Mouse (Mus musculus) embryonic facial prominence, embryonic 14.5 days (tissue): Measurements from ENCODE around the gene St3gal3. TPM values are rescaled to one million over a fixed set of nuclear protein-coding genes. Genes with fewer than 3 reads are reported as not detected.

Experiments used
- ATAC-seq: fragments of 200-750 bp; cut with Nextera tagmentation; 2 replicates; pipeline ENCODE4 v1.8.0; 2017; ENCODE audit warnings: low read depth, moderate number of reproducible peaks, moderate TSS enrichment
- DNase-seq: peaks from one replicate; pipeline ENCODE4 v3.0.0-alpha.2; 2015; ENCODE audit warnings: low spot score
- H3K27ac ChIP-seq: fragments of 300-500 bp; sonication (generic); replicated peaks from 2 replicates; pipeline ENCODE4 v1.5.1; 2014; ENCODE audit warnings: low read depth, mild to moderate bottlenecking, low read length, moderate library complexity
- H3K27me3 ChIP-seq: fragments of 300-500 bp; sonication (generic); replicated peaks from 2 replicates; pipeline ENCODE4 v1.6.1; 2014; ENCODE audit warnings: low read length; ENCODE audit not compliant: control insufficient read depth, insufficient read depth
- H3K36me3 ChIP-seq: fragments of 300-500 bp; sonication (generic); 2 replicates; pipeline ENCODE4 v1.6.1; 2014; ENCODE audit warnings: low read length, mixed read lengths; ENCODE audit not compliant: control insufficient read depth, insufficient read depth
- H3K4me1 ChIP-seq: fragments of 300-500 bp; sonication (generic); 2 replicates; pipeline ENCODE4 v1.6.1; 2014; ENCODE audit warnings: antibody characterized with exemption, low read length; ENCODE audit not compliant: control insufficient read depth, insufficient read depth
- H3K4me2 ChIP-seq: fragments of 300-500 bp; sonication (generic); 2 replicates; pipeline ENCODE4 v1.6.1; 2014; ENCODE audit warnings: low read depth, mild to moderate bottlenecking, low read length, moderate library complexity, mixed read lengths
- H3K4me3 ChIP-seq: fragments of 300-500 bp; sonication (generic); 2 replicates; pipeline ENCODE4 v1.5.1; 2014; ENCODE audit warnings: low read depth, mild to moderate bottlenecking, low read length
- H3K9ac ChIP-seq: fragments of 300-500 bp; sonication (generic); 2 replicates; pipeline ENCODE4 v1.6.1; 2014; ENCODE audit warnings: low read depth, mild to moderate bottlenecking, low read length, moderate library complexity, mixed read lengths
- H3K9me3 ChIP-seq: fragments of 300-500 bp; sonication (generic); 2 replicates; pipeline ENCODE4 v1.6.1; 2016; ENCODE audit warnings: low read length; ENCODE audit not compliant: control insufficient read depth
- WGBS: fragments of 180-500 bp; shearing (Covaris S2); extraction: QIAGEN DNeasy Blood & Tissue Kit; methylation state at CpG from one replicate; pipeline ENCODE4 v1.1.7; 2014; 5-methylcytosine and 5-hydroxymethylcytosine counted together
- polyA plus RNA-seq: library from polyadenylated mRNA; unstranded; fragments of >200 nt; fragmentation: Nextera tagmentation; extraction: Ambion mirVana; gene quantifications from 2 replicates; pipeline ENCODE4 v1.2.1, GENCODE M21; 2014

Gene St3gal3
- polyA plus RNA-seq, 1 experiment from 2014 or later = 5.6 TPM

GRCm38 (mm10) chr4:118043331-118044002 is 91.2 kb downstream of the St3gal3 start:
- Histone ChIP-seq H3K27ac (no peak overlapping the region), H3K9ac (no peak overlapping the region), H3K27me3 (no peaks in the 10 kb centered on the region), H3K4me2 (no peak overlapping the region), H3K4me1 (peaks cover 11% of the 10 kb centered on the region), H3K4me3 (no peak overlapping the region), H3K36me3 (no peaks in the 10 kb centered on the region), H3K9me3 (no peaks in the 10 kb centered on the region)
- DNase-seq (peak; percentile 25), ATAC-seq (no peak)
- WGBS = 72% methylated on average over 8 of the region's 8 CpGs

GRCm38 (mm10) chr4:118042671-118043320 is 91.9 kb downstream of the St3gal3 start:
- no peaks in the 10 kb centered on the region for H3K36me3 ChIP-seq
- no peak overlapping the region for H3K9ac ChIP-seq
- WGBS = 59% methylated on average over 7 of the region's 7 CpGs
- ATAC-seq (no peak), DNase-seq (no peak)
- H3K9me3 ChIP-seq = no peaks in the 10 kb centered on the region
- H3K27me3 ChIP-seq = no peaks in the 10 kb centered on the region
- H3K27ac ChIP-seq = no peak overlapping the region
- H3K4me1 ChIP-seq = peaks cover 11% of the 10 kb centered on the region
- H3K4me3 ChIP-seq = no peak overlapping the region
- no peak overlapping the region for H3K4me2 ChIP-seq

GRCm38 (mm10) chr4:118041145-118041544 is 93.6 kb downstream of the St3gal3 start:
- Histone ChIP-seq H3K4me2 (no peak overlapping the region), H3K36me3 (no peaks in the 10 kb centered on the region), H3K4me3 (no peak overlapping the region), H3K27ac (no peak overlapping the region), H3K27me3 (no peaks in the 10 kb centered on the region), H3K9ac (no peak overlapping the region), H3K4me1 (peaks cover 20% of the 10 kb centered on the region), H3K9me3 (no peaks in the 10 kb centered on the region)
- ATAC-seq (no peak), DNase-seq (no peak)
- WGBS = 74% methylated on average over 9 of the region's 9 CpGs

- H3K4me2 ChIP-seq = no peak overlapping the region
Observed at GRCm38 (mm10) chr4:118040650-118041049, 94.1 kb downstream of the St3gal3 start.

GRCm38 (mm10) chr4:118039964-118040363 is 94.8 kb downstream of the St3gal3 start:
- 84% methylated on average over 3 of the region's 5 CpGs for WGBS

More at GRCm38 (mm10) chr4:118040650-118041049, 94.1 kb downstream of the St3gal3 start:
- DNase-seq = peak; percentile 56
- Histone ChIP-seq H3K36me3 (no peaks in the 10 kb centered on the region), H3K9me3 (no peaks in the 10 kb centered on the region), H3K27ac (no peak overlapping the region), H3K9ac (no peak overlapping the region), H3K4me3 (no peak overlapping the region), H3K27me3 (no peaks in the 10 kb centered on the region), H3K4me1 (peaks cover 20% of the 10 kb centered on the region)
- ATAC-seq = peak; percentile 61; the same call in 1 of the 2 replicates
- WGBS = 51% methylated on average over 4 of the region's 4 CpGs

GRCm38 (mm10) chr4:118038023-118038422 is 96.7 kb downstream of the St3gal3 start:
- Histone ChIP-seq H3K36me3 (no peaks in the 10 kb centered on the region), H3K27me3 (no peaks in the 10 kb centered on the region), H3K4me3 (no peak overlapping the region), H3K9ac (no peak overlapping the region), H3K4me2 (no peak overlapping the region), H3K27ac (peak overlapping the region; percentile 46; the same call in 1 of the 2 replicates), H3K9me3 (no peaks in the 10 kb centered on the region), H3K4me1 (peaks cover 10% of the 10 kb centered on the region)
- no peak for ATAC-seq
- WGBS = 39% methylated on average over 1 of the region's 1 CpGs
- no peak for DNase-seq

More at GRCm38 (mm10) chr4:118039964-118040363, 94.8 kb downstream of the St3gal3 start:
- H3K27ac ChIP-seq = no peak overlapping the region
- no peaks in the 10 kb centered on the region for H3K36me3 ChIP-seq
- no peak overlapping the region for H3K9ac ChIP-seq
- ATAC-seq (no peak), DNase-seq (no peak)
- H3K9me3 ChIP-seq = no peaks in the 10 kb centered on the region
- H3K4me3 ChIP-seq = no peak overlapping the region
- H3K4me1 ChIP-seq = peaks cover 20% of the 10 kb centered on the region
- H3K4me2 ChIP-seq = no peak overlapping the region
- no peaks in the 10 kb centered on the region for H3K27me3 ChIP-seq

- Histone ChIP-seq H3K27ac (peak overlapping the region; percentile 46; the same call in 1 of the 2 replicates), H3K4me3 (no peak overlapping the region), H3K9me3 (no peaks in the 10 kb centered on the region), H3K4me2 (no peak overlapping the region), H3K36me3 (no peaks in the 10 kb centered on the region), H3K27me3 (no peaks in the 10 kb centered on the region), H3K9ac (no peak overlapping the region), H3K4me1 (peaks cover 9% of the 10 kb centered on the region; the same call in 1 of the 2 replicates)
- ATAC-seq (no peak; the same call in 1 of the 2 replicates), DNase-seq (no peak)
- WGBS = 56% methylated on average over 5 of the region's 5 CpGs
Observed at GRCm38 (mm10) chr4:118037406-118037805, 97.3 kb downstream of the St3gal3 start.

GRCm38 (mm10) chr4:118036531-118036930 is 98.2 kb downstream of the St3gal3 start:
- no peak for ATAC-seq
- Histone ChIP-seq H3K27ac (no peak overlapping the region), H3K36me3 (no peaks in the 10 kb centered on the region), H3K27me3 (no peaks in the 10 kb centered on the region), H3K4me3 (no peak overlapping the region), H3K9ac (no peak overlapping the region), H3K4me2 (no peak overlapping the region), H3K4me1 (peaks cover 9% of the 10 kb centered on the region; the same call in 1 of the 2 replicates), H3K9me3 (no peaks in the 10 kb centered on the region)
- WGBS = 80% methylated on average over 4 of the region's 4 CpGs
- DNase-seq = no peak
